Mouse (Mus musculus): Measurements from ENCODE around the gene Pacs1.
"Not testable (repeated sequence)": the region's sequence is repeated elsewhere in the genome, so short reads cannot be mapped to it uniquely, and the experiment has no call there.

The Pacs1 gene

DNA sequence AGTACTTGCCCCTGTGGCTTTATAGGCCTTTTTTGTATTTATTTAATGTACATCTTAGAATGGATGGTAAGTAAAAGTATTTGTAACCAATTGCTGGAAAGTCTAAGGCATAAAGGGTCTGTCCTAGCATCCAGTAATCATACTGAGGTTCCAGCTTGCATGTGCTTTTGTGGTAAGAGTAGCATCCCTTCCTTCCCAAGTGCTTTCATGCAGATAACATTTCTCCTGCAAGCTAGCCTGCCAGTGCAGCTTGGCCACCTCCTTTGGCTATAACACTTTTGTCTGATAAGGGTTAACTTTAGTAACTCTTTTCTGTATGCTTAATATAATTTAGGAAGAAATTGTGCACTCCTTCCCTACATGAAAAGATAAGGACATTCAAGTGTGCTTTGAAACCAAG is 4.9 kb downstream of the Pacs1 start:
- DNase-seq (ENCODE audit: low read depth, low spot score): no peak

DNA sequence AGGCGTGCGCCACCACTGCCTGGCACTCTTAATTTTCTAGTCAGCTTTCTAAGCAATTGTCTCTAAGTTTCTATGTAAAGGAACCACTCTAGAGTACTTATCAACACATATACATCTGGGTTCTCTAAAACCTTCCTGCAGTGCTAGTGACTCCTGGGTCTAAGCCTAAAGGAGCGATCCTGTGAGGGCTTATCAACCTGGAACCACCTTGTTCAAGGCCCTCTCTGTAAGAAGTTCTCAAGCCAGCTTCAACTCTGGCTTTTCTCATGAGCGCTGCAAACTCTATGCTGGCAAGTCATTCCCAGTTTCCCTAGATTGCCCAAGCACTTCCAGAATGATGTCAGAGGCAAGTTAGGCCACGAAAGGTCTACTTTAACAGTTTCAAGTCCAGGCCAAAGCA is 5.9 kb downstream of the Pacs1 start:
- DNase-seq (ENCODE audit: low read depth, low spot score): no peak

DNA sequence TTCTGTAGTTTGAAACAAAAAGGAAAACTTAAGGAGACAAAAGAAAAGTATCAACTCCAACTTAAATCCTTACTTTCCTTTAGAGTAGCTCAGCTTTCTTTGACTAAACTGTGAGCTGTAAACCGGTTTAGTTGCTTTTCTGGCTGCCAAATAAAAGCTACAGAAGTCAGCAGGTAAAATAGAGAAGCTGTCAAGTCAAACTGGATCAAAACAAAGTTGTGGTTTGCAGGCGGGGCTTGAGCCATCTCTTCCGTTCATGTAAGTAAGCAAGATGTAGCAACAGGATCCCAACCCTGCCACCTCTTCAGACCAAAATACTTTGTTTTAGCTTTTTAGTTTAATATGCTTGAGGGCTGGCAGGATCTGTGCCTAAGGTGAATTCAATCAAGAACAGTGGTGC is 15.8 kb downstream of the Pacs1 start:
- DNase-seq (ENCODE audit: low read depth, low spot score): no peak

DNA sequence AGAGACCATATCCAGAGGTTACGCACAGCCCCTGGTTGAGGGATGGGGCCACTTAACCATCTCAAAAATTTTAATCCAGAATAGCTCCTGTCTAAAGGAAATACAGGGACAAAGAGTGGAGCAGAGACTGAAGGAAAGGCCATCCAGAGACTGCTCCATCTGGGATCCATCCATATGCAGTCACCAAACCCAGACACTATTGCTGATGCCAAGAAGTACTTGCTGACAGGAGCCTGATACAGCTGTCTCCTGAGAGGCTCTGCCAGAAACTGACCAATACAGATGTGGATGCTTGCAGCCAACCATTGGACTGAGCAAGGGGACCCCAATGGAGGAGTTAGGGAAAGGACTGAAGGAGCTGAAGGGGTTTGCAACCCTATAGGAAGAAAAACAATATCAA is 35.9 kb downstream of the Pacs1 start:
- DNase-seq (ENCODE audit: low read depth, low spot score): not testable (repeated sequence)

DNA sequence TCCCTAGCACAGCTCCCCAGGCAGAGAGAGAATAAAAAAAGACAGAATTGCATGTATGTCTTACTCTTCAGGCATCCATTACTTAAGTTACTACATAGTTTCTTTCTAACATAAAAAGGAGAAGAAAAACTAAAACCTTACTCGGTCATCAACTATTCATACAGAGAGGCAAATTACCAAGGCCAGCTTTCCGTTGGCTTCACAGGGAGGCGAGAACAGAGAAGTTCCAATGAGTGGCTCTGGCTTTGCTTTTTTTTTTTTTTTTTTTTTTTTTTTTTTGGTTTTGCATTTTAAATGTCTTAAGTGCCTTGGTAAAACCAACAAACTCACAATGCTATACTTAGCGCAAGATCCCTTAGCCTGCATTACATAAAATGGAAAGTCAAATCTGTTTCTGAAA is 40.2 kb downstream of the Pacs1 start:
- peak; percentile 31 for DNase-seq (ENCODE audit: low read depth, low spot score)

DNA sequence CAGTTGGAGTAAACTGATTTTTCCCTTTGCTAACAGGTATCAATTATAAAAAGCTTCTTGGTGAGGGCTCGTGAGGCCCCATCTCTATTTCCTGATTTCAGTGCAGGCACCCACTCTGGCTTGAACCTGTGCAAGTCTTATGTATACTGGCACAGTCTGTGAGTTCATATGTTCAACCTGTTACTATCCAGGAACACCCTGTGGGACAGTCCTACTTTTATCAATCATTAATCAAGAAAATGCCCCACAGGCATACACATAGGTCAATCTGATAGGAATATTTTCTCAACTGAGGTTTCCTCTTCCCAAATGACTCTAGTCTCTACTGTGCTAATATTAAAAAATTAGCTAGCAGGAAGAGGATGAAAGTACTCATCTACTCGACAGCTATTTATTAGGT is 42.8 kb downstream of the Pacs1 start:
- DNase-seq (ENCODE audit: low read depth, low spot score): no peak

DNA sequence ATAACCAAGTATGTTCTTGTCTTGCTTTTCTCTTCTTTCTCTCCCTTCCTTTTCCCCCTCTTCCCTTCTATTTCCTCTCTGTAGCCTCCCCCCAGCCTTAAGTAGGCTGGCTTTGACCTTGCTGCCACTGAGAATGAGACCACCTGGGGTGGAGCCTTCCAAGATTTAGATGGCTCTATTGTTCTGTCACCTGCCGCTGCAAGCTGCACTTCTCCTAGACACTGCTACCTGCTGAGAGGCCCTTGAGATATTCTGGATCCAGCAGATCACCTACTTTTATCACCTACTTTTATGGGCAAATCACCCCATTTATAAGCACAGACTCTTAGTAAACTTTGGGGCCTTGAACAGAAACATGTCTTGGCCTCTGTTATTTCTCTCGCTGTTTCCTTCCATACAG is 48.3 kb downstream of the Pacs1 start:
- no peak for DNase-seq (ENCODE audit: low read depth, low spot score)

DNA sequence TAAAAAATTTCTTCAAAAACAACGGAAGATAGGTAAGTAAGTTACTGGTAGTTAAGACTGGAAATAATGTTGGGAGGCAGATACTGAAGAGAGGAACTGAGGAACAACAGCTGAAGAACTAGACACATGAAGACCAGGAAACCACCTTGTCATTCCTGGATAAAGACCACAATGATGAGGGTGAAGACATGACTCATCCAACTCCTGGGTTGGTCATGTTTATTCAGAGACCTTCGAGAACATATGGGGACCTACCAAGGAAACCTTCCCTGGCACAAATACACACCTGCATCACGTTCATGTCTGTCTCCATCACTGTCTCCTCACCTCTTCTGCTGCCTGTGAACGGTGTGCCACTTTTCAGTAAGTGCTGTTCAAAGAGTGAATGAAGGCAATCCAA is 48.8 kb downstream of the Pacs1 start:
- no peak for DNase-seq (ENCODE audit: low read depth, low spot score)

DNA sequence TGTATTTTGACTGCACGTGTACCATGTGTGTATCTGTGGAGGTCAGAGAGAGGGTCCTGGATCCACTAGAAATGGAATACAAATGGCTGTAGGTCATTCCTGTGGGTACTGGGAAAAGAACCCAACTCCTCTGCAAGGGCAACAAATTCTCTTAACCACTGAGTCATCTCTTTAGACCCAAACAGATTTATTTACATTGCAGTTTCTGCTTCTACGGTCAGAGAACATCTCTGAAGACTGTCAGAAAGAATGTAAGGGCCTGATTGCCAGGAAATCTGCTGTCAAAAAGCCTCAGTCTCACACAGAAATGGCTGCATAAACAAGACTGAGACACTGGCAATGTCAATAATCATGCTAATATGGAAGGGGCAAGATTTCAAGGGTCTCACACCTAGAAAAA is 51.0 kb downstream of the Pacs1 start:
- no peak for DNase-seq (ENCODE audit: low read depth, low spot score)

DNA sequence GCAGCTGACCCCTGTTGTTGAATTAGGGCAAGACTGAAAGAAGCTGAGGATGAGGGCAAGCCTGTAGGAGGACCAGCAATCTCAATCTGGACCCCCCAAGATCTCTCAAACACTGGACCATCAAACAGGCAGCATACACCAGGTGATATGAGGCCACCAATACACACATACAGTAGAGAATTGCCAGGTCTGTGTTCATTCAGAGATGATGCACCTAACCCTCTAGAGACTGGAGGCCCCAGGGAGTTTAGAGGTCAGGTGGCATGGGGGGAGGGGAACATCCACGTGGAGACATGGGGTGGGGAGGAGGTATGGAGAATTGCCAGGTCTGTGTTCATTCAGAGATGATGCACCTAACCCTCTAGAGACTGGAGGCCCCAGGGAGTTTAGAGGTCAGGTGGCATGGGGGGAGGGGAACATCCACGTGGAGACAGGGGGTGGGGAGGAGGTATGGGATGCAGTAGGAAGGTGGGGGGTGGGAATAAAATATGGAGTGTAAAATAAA is 51.6 kb downstream of the Pacs1 start:
- DNase-seq (ENCODE audit: low read depth, low spot score): not testable (repeated sequence)

DNA sequence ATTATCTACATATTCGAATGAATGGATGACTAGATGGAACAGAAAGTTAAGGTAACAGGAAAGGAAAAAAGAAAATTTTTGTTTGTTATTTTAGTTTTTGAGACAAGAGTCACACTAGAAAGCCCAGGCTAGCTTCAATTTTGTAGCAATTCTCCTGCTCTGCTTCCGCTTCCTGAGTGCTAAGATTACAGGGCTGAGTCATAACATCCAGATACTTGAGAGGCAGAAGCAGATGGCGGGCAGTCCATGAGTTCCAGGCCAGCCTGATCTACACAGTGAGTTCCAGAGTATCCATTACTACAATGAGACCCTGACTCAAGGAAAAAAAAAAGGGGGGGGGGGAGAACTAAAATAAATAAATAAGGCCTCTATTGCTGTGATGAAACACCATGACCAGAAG is 52.5 kb downstream of the Pacs1 start:
- no peak for DNase-seq (ENCODE audit: low read depth, low spot score)

DNA sequence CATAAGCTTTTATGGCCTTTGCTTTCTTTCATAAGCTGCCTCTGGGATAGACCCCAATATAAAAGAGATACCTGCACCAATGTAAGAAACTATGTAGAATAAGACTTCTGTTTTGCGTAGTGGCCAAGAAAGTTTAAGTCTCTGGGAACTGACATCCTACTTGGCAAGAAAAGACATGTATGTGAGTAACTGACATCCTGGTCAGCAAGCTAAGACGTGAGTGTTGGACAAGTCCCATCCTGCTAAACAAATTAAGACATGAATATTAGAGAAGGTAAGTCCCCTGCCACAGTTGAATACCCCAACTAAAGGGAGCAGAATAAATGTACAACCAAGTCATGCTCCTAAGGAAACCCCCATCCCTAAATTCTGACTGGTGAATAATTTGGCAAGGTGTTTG is 71.2 kb downstream of the Pacs1 start:
- no peak for DNase-seq (ENCODE audit: low read depth, low spot score)

DNA sequence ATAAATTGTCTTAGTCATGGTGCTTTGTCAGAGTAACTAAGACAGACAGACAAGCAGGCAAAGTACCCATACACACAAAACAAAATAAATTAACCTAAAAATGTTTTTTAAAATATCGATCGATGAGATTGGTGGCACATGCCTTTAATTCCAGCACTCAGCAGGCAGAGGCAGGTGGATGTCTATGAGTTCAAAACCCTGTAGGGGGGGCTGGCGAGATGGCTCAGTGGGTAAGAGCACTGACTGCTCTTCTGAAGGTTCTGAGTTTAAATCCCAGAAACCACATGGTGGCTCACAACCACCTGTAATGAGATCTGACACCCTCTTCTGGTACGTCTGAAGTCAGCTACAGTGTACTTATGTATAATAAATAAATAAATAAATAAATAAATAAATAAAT is 72.3 kb downstream of the Pacs1 start:
- DNase-seq (ENCODE audit: low read depth, low spot score): not testable (repeated sequence)

DNA sequence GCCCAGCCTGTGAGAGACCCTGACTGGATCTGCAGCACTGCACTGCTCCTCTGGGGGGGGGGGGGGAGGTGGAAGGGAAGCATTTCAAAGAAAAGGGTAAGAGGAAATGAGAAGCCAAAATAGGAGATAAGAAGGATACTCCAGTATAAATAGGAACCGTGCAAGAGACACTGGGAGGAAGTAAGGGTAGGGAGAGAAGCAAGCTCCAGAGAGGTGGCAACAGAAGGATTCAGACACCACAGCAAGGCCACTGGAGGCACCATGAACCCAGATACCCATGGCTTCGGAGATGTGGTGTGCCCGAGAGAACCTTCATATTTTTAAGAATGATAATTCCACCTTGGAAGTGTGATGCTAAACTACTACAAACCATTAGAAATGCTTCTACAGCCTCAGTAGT is 74.4 kb downstream of the Pacs1 start:
- no peak for DNase-seq (ENCODE audit: low read depth, low spot score)

DNA sequence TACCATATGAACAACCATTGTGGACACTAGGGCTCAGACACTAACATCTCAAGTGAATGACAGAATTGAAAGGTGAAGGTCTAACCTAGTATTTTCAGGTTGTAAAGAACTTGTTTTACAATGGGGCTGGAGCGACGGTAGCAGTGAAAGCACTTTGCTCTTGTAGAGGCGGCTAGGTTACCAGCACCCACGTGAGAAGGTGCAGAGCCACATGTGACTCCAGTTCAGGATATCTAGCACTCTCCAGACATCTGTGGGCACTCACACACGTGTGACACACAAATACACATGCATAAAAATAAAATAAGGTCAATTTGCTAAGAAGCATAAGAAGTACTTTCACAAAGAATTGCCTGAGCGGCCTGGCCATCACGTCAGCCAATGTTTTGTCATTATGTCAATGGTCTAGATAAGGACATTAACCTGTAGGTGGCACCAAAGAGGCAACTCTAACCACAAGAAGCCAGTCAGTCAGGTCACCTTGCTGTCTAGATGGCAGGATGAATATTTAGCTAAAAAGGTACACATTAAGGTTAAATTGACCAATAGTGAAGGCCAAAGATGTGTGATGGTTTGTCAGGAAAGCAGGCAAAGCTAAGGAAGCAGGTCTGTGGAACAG is 77.4 kb downstream of the Pacs1 start:
- DNase-seq (ENCODE audit: low read depth, low spot score): peak; percentile 90

DNA sequence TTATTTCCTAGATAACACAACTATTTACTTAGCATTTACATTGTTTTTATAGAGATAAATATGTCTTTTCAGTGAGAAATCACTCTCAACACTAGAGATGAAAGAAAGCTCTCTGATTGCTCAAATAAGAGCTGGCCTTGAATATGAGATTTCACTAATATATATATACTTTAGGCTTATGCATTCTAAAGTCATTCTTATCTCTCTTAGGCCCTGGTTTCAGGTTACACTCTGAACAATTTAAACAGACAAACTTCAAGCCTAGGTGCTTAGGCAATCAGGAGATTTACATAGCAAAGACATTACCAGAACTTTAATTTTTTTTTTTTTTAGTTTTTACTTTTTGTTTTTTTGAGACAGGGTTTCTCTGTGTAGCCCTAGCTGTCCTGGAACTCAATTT is 80.5 kb downstream of the Pacs1 start:
- DNase-seq (ENCODE audit: low read depth, low spot score): no peak

DNA sequence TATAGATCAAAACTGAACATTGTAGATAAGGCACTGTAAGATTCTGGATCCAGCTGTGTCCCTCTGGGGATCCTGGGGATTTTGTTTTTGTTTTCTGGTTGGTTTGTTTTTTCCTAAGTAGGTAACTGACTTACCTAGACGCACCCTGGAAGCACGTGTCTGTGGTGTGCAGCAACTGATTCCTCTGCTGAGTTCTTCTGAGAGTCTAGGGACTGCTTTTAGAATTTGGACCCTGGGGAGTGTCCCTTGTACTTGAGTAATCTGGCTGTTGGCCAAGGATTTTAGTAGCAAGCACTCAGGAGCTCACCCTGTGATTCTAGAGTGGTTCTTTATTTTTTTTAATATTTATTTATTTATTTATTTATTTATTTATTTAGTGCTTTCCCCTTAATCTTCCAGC is 85.5 kb downstream of the Pacs1 start:
- no peak for DNase-seq (ENCODE audit: low read depth, low spot score)

DNA sequence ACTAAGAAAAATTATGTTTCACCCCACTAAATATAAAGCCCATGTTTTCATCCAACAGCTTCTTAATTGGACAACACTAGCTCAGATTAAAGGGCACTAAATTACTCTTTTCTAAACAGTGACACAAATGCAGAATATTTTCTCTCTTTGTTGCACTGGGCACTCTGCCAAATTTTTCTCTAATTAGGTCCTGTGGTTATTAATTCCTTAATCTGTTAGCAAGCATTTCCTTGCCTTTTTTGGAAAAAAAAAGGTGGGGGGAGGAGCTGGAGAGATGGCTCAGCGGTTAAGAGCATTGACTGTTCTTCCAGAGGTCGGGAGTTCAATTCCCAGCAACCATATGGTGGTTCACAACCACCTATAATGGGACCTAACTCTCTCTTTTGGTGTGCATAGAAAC is 91.0 kb downstream of the Pacs1 start:
- DNase-seq (ENCODE audit: low read depth, low spot score): peak; percentile 54

DNA sequence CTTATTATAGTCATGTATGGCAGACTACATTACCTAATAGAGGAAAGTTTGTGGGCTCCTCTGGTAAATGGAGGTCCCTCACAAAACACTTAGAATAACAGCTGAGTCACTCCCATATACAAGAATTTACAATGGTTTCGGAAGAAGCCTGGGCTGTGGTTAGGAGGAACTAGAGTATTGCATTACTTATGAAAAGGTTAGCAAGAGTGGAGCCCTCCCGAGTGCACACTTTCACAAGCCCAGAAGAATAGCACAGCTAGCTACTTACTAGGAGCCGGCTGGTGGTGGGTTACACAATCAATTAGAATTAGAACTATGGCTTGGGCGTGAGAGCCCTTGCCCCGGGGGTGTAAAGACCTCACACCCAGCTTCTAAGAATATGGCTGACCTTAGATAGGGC is 94.3 kb downstream of the Pacs1 start:
- no peak for DNase-seq (ENCODE audit: low read depth, low spot score)

DNA sequence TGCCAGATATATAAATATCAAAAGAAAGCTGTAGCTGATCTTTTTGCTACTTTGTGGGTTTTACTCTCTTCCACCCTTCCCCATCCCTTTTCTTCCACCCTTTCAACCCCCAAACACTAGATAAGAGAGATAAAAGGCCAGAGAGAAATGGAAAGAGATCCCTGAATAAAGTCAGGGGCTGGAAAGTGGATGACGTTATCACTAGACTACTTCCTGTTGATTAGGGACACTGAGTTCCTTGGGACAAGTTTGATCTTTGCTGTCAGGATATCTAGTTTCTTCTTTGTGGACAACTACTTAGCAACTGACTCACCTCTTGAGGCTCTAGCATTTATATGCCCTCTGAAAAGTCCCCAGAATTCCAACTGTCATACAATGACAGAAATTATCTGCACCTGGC is 102.5 kb downstream of the Pacs1 start:
- no peak for DNase-seq (ENCODE audit: low read depth, low spot score)

DNA sequence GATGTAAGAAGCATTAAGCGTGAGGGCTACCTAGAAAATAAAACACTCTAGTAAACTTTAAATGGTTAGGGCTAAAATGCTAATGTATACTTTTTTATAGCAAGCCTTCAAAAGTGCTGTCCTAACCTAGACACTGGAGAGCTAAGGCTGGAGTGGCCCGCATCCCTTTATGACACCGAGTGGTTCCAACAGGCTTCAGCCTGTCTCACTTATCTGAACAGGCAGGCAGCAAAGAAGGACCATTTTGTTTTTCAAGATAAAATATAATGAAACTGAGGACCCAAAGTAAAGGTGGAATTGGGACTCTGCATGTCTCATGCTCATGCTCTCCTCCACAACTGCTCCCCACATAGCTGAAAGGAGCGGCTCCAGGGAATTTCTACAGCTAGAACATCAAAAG is 105.4 kb downstream of the Pacs1 start:
- no peak for DNase-seq (ENCODE audit: low read depth, low spot score)

DNA sequence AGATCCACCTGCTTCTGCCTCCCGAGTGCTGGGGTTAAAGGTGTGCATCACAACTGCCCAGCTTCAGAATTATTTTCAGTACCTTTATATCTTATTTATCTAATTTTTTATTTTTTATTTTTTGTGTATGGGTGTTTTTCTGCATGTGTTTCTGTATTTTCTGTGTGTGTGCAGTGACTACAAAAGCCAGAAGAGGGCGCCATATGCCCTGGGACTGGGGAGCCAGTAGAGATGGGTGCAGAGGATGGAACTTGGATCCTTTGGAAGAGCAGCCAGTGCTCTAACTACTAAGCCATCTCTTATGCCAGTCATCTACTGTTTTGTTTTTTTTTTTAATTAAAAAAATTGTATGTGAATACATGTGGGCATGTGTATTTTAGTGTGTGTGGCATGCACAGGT is 108.5 kb downstream of the Pacs1 start:
- DNase-seq (ENCODE audit: low read depth, low spot score): peak; percentile 20

DNA sequence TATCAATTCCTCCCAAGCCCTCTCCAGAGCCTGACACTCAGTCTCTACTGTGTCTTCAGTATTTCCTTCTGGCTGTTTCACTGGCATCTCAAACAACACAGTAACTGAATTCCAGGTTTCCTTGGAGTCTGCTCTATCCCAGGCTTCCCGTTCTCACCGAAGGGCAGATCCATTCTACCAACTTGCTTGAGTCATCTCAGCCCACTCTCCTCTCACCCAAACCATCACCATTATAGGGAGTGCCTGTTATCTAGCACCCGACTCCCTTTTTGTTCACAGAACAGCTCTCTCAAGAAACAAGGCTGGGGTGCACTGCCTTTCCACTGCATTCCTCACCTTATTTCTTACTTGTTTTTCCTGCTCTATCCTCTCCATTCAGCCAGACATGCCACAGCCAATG is 111.0 kb downstream of the Pacs1 start:
- peak; percentile 67 for DNase-seq (ENCODE audit: low read depth, low spot score)

DNA sequence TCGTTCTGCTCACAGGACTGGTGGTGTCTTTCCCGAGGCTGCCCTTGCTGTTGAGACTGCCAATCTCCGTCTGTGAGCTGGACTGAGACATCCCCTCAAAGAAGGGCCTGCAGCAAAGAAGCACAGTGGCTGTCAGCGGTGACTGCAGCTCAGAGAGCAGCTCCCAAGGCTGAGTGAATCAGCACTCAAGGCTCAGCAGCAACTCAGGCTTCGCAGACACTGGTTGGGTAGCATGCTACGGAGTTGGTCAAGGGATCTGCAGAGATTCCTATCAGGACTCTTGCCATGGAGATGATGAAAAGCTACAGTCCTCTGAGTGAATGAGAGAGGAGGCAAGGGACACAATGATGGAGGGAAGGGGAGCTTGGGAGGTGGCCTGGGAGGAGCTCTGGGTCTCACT is 120.7 kb downstream of the Pacs1 start:
- no peak for DNase-seq (ENCODE audit: low read depth, low spot score)

Data from brain, adult 2 months (tissue).